Mouse (Mus musculus) lung, adult 18-20 months (tissue): Measurements from ENCODE around the gene Armc9.

Source experiments
- DNase-seq, 2 experiments: peaks; one replicate each; pipeline ENCODE4 v3.0.0; 2022; ENCODE audit warnings: mixed read lengths in 2 of 2

Gene Armc9

GRCm38 (mm10) chr1:86176066-86176465, 21.5 kb downstream of the Armc9 start:
- DNase-seq = no peak

DNA sequence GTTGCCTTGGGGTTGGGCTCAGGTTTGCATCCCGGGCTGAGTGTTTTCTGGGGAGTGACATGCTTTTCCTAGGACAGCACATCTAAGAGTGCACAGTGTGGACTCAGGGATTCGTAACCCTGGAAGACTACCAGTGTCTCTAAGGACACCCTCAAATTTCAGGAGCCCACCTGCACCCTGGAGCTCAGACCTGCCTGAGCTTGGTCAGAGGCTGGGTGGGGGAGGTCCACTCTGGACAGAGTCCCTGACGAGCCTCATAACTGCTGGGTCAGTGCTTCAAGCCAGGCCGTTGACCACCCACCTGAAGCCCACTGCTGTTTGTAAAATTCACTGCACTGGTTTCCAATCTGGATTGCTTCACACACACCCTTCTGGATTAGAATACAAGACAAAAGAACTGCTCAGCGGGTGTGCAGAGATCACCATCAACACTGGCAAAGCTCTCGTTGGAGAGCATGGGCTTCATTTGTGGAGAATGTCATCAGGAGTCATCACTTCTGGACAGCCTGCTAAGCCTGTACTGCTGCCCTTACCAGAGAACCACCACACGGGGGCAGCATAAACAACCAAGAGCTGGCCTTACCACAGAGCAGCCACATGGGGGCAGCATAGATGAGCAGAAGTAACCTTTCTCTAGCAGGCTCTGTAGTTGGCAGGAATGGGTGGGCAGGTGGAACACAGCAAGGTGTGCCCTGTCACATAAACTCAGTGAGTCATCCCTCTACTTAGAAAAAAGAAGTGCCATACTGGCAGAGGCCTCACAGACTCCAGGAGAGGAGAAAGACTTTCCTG, 24.1 kb downstream of the Armc9 start:
- DNase-seq = peak; percentile 68 to 76

DNA sequence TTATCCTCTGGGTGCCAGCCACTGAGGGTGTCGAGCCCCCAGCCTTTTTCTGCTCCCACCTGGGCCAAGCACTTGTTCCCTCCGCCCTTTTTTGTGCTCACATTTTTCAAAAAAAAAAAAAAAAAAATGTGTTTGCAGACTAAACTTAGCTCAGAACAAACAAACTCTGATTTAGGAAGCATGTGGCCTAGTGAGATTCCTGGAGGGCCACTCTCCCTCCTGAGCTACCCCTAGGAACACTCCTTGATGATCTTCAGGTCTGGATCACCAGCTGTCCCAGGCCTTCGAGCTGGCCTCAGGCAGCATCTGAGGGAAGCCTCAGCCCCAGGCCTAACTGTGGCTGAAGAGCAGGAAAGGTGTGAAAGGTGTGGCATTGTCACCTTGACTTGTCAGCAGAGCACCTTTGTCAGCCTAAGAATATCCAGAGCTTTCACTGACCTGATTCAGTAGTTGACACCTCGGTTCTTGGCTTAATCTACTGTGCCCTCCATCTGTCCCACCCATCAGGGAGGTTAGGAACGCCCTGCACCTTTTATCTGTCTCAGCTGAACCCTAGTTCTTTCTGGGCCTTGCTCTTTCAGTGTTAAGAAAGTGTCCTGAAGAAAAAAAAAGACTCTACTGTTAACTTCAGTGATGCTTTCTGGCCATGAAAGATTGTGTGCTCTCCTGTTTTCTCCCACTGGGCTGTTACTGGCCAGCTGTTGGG, 27.6 kb downstream of the Armc9 start:
- no peak for DNase-seq

- no peak for DNase-seq
These were observed 29.1 kb downstream of the Armc9 start for GRCm38 (mm10) chr1:86183577-86184263.

- DNase-seq = no peak
These were observed 32.2 kb downstream of the Armc9 start for GRCm38 (mm10) chr1:86186762-86187161.

GRCm38 (mm10) chr1:86187856-86188255, 33.3 kb downstream of the Armc9 start:
- DNase-seq = no peak

- DNase-seq = no peak
These were observed 33.7 kb downstream of the Armc9 start for GRCm38 (mm10) chr1:86188271-86188670.

GRCm38 (mm10) chr1:86189034-86189702, 34.6 kb downstream of the Armc9 start:
- no peak for DNase-seq

DNA sequence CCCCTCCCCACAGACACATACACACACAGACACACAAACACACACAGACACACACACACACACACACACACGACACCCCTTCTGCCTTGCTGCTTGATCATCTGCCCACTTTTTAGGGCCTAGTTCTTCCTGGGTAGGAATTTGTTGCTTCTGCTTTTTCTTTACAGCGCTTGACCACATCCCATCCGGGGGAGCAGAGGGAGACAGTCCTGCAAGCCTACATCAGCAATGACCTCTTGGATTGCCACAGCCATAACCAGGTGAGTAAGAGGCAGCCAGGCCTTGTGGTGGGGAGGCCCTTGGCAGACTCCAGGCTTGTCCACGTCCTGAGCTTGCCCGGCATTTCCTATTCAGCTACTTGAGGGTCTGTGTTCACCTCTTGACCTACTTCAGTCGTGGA, 36.3 kb downstream of the Armc9 start:
- DNase-seq = no peak

- DNase-seq = no peak
These were observed 39.5 kb downstream of the Armc9 start for GRCm38 (mm10) chr1:86194044-86194443.

- DNase-seq = no peak
These were observed 43.7 kb downstream of the Armc9 start for GRCm38 (mm10) chr1:86198276-86198675.

GRCm38 (mm10) chr1:86199026-86199425, 44.4 kb downstream of the Armc9 start:
- DNase-seq = no peak

DNA sequence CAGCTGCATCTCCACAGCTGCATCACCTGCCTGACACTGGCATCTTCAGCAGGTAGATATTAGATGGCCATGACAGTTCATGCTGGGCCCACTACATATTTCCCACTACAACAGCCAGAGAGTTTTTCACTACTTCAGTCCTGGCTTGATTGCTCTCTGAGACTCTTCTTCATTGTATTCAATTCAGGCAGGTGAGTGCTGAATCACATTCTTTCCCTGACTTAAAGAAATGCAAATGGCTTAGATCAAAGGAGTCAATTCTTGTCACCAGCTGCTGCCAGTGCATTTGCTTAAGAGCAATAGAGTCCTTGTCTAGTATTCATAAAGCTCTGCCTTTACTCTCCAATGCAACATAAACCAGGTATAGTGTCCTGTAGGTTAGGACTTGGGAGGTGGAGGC, 46.7 kb downstream of the Armc9 start:
- no peak for DNase-seq

DNA sequence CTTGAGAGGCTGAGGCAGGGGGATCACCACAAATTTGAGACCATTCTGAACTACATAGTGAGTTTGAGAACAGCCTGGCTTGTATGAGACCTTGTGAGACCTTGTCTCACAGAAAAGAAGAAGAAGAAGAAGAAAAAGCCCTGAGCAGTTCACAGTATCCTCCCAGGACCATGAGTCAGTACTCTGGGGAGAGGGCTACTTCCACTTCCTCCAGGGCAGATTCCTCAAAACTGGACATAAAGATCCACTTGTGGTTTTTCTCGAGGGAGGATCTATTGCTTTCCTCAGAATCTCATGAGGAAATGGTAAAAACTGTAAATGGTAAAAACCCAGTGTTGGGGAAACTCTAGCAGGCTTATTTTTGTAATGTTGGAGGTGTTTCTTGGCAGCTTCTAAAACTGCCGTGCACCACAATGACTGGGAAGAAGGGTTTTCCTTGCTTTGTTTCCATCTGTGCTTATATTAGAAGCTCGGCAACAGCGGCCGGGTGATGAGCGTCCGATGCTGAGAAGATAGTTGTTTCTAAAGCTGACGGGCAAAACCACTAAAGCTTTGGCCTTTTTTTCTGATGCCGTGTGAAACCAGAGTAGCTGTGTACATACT, 48.1 kb downstream of the Armc9 start:
- no peak for DNase-seq

DNA sequence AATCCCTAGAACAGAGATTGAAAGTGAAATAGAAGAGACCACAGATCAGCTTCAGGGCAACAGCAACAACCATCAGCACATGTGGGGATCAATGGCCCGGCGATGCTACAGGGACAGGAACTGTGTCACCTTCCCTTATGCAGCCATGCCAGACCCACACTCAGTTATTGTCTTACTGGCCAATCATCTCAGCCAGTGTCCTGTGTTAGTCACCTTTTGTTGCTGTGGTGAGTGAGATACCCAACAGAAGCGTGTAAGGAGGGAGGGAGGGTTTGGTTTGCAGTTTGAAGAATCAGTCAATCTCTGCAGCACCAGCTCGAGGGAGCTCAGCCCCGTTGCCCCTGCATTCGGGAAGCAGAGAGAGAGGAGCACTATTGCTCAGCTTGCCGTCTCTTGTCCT, 56.1 kb downstream of the Armc9 start:
- DNase-seq = no peak

DNA sequence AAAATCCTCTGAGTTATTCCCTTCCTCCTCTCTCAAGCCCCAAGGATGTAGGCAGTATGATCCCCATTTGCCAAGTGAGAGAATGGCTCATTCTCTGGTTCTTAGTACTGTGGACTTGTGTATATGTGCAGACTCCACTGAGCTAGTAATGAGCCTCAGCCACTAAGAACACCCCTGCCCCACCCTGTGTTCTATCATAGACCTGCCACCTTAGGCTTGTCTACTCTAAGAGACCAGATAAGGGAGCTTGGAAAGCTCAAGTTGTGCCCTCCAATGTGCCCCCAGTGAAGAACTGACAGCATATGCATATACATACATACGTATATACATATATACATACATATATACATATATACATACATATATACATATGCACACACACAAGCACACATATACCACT, 56.9 kb downstream of the Armc9 start:
- DNase-seq = no peak

- DNase-seq = no peak
These were observed 58.2 kb downstream of the Armc9 start for GRCm38 (mm10) chr1:86212731-86213130.

DNA sequence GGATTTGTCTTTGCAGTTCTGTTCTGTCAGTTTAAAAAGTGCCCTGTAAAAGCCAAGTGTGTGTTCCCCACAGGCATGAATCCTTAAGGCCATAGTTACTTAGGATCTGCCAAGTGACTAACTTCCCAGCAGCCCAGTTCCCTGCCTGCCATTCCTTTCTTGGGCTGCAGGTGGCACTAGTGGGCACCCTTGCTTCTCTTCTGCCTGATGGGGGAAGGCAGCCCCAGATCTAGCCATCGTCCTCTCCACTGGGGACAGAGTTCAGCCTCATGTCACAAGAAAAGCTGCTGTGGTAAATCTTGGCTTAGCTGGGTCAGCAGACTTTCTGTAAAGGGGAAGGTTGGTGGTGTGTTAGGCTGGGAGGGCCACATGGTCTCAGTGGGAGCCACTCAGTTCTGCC, 59.6 kb downstream of the Armc9 start:
- peak; percentile 74 to 76 for DNase-seq

DNA sequence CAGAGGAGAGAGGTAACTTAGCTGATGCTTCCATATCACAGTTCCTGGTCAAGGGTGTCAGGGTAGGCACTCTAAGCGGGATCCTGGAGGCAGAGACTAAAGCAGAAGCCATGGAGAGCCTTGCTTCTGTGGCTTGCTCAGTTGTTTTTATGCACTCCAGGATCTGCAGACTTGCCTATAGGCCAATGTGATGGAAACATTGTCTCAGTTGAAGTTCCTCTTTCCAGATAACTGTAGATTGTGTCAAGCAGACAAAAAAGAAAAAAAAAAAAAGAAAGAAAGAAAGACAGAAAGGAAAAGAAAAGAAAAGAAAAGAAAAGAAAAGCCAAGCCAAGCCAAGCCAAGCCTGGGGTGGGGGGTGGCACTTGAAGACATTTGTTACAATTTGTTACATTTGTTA, 60.7 kb downstream of the Armc9 start:
- DNase-seq = no peak

- peak; percentile 29 to 31 for DNase-seq
These were observed 61.8 kb downstream of the Armc9 start for GRCm38 (mm10) chr1:86216412-86216811.

DNA sequence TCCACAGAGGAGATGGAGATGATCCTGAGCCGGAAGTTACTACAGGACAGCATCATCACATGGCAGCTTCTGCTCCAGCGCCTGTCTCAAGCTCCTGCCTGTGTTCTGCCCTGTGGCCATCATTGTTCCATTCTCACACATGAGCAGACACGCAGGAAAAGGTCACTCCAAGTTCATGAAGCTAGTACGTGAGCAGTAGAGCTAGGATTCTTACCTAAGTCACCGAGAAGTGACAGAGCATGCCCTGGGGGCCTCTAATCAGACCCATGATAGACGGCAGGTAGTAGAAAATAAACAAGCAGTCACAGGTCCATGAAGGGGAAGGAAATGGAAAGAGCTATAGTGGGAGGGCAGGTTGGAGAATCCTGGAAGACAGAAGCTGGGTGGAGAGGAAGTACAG, 63.4 kb downstream of the Armc9 start:
- DNase-seq = no peak

DNA sequence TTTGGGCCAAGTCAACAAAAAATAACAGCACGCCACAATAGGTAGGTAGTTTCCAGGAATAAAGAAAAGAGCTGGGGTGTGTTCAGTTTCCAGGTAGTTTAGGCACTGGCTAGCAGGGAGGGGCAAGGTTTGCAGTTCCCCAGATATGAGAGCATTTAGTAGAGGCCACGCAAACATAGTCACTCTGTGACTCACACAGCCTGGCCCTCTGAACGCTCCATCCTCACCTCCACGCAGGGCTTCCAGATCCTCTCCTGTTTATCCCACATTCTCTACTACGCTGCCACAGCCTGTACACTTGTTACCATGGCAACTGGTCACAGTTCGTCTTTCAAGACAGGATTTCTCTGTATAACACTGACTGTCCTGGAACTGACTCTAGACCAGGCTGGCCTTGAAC, 70.6 kb downstream of the Armc9 start:
- no peak for DNase-seq

- DNase-seq = no peak
These were observed 74.1 kb downstream of the Armc9 start for GRCm38 (mm10) chr1:86228653-86229052.
